Mouse (Mus musculus) kidney, adult 9 months (tissue): ENCODE measurements around the gene Txn1.

Experiments used
- DNase-seq: peaks from one replicate; pipeline ENCODE4 v3.0.0; 2022

Txn1 gene

GRCm38 (mm10) chr4:57956029-57956960, at the start of gene Txn1:
Gene Txn1, minus strand, starts transcription at chr4:57956411.
- peak; percentile 99 for DNase-seq

- DNase-seq, result peak; percentile 14
Observed at GRCm38 (mm10) chr4:58003501-58003900, 47.3 kb upstream of the Txn1 start.

GRCm38 (mm10) chr4:57991425-57991824, 35.2 kb upstream of the Txn1 start:
- no peak for DNase-seq

- no peak for DNase-seq
Observed at GRCm38 (mm10) chr4:57974400-57975117, 18.3 kb upstream of the Txn1 start.

GRCm38 (mm10) chr4:57973592-57974268, 17.5 kb upstream of the Txn1 start:
- no peak for DNase-seq

GRCm38 (mm10) chr4:57970285-57970684, 14.1 kb upstream of the Txn1 start:
- no peak for DNase-seq

- DNase-seq, result no peak
Observed at GRCm38 (mm10) chr4:57967195-57967594, 11.0 kb upstream of the Txn1 start.

GRCm38 (mm10) chr4:57965516-57965915, 9.3 kb upstream of the Txn1 start:
- DNase-seq, result peak; percentile 72

- no peak for DNase-seq
Observed at GRCm38 (mm10) chr4:57964143-57964542, 7.9 kb upstream of the Txn1 start.

- DNase-seq, result no peak
Observed at GRCm38 (mm10) chr4:57959056-57959455, 2.8 kb upstream of the Txn1 start.

- no peak for DNase-seq
Observed at GRCm38 (mm10) chr4:57958098-57958497, 1.9 kb upstream of the Txn1 start.

GRCm38 (mm10) chr4:57957200-57958085, 1.2 kb upstream of the Txn1 start:
- DNase-seq, result no peak

GRCm38 (mm10) chr4:57955544-57955958, 660 bp downstream of the Txn1 start:
- peak; percentile 83 for DNase-seq

GRCm38 (mm10) chr4:57954991-57955390, 1.2 kb downstream of the Txn1 start:
- no peak for DNase-seq

GRCm38 (mm10) chr4:57954580-57954979, 1.6 kb downstream of the Txn1 start:
- DNase-seq, result peak; percentile 28

GRCm38 (mm10) chr4:57953796-57954195, 2.4 kb downstream of the Txn1 start:
- peak; percentile 73 for DNase-seq

GRCm38 (mm10) chr4:57952891-57953290, 3.3 kb downstream of the Txn1 start:
- DNase-seq, result peak; percentile 51

- peak; percentile 80 for DNase-seq
Observed at GRCm38 (mm10) chr4:57952416-57952815, 3.8 kb downstream of the Txn1 start.

- peak; percentile 78 for DNase-seq
Observed at GRCm38 (mm10) chr4:57949866-57950265, 6.3 kb downstream of the Txn1 start.

GRCm38 (mm10) chr4:57947476-57947875, 8.7 kb downstream of the Txn1 start:
- DNase-seq, result peak; percentile 34

GRCm38 (mm10) chr4:57947036-57947435, 9.2 kb downstream of the Txn1 start:
- no peak for DNase-seq

- DNase-seq, result no peak
Observed at GRCm38 (mm10) chr4:57942892-57943291, 13.3 kb downstream of the Txn1 start.
